Mouse (Mus musculus) neural tube, embryonic 11.5 days (tissue): ENCODE measurements at regions not wholly inside any gene's neighbourhood (a gene's known extent, or its start where the extent isn't known, plus 50 kb on each side); places are given as distances from the start of the nearest gene placed in this dataset.
"Not testable (repeated sequence)": the region's sequence is repeated elsewhere in the genome, so short reads cannot be mapped to it uniquely, and the experiment has no call there.

Experiments
- ATAC-seq: fragments of 200-750 bp; cut with Nextera tagmentation; 2 replicates; pipeline ENCODE4 v1.8.0; 2017; ENCODE audit warnings: moderate number of reproducible peaks, mild to moderate bottlenecking, moderate TSS enrichment, moderate library complexity; ENCODE audit not compliant: insufficient read depth, low FRiP score, low TSS enrichment
- DNase-seq: peaks from one replicate; pipeline ENCODE4 v3.0.0-alpha.2; 2015; ENCODE audit warnings: low spot score
- H3K27ac ChIP-seq: fragments of 300-500 bp; sonication (generic); 2 replicates; pipeline ENCODE4 v1.5.1; 2014; ENCODE audit warnings: low read depth, mild to moderate bottlenecking, low read length
- H3K27me3 ChIP-seq: fragments of 300-500 bp; sonication (generic); 2 replicates; pipeline ENCODE4 v1.6.1; 2014; ENCODE audit warnings: mild to moderate bottlenecking, low read length, mixed read lengths; ENCODE audit not compliant: control insufficient read depth, insufficient read depth
- H3K36me3 ChIP-seq: fragments of 300-500 bp; sonication (generic); 2 replicates; pipeline ENCODE4 v1.6.1; 2014; ENCODE audit warnings: mild to moderate bottlenecking, low read length, moderate library complexity, mixed read lengths; ENCODE audit not compliant: control insufficient read depth, insufficient read depth
- H3K4me1 ChIP-seq: fragments of 300-500 bp; sonication (generic); 2 replicates; pipeline ENCODE4 v1.6.1; 2014; ENCODE audit warnings: low read length, mixed read lengths; ENCODE audit not compliant: control insufficient read depth, insufficient read depth
- H3K4me2 ChIP-seq: fragments of 300-500 bp; sonication (generic); 2 replicates; pipeline ENCODE4 v1.6.1; 2014; ENCODE audit warnings: low read depth, mild to moderate bottlenecking, moderate library complexity
- H3K4me3 ChIP-seq: fragments of 300-500 bp; sonication (generic); 2 replicates; pipeline ENCODE4 v1.5.1; 2014; ENCODE audit warnings: low read depth, low read length
- H3K9ac ChIP-seq: fragments of 300-500 bp; sonication (generic); 2 replicates; pipeline ENCODE4 v1.6.1; 2014; ENCODE audit warnings: mild to moderate bottlenecking, low read length
- H3K9me3 ChIP-seq: fragments of 300-500 bp; sonication (generic); 2 replicates; pipeline ENCODE4 v1.6.1; 2016; ENCODE audit warnings: low read length; ENCODE audit not compliant: control insufficient read depth
- WGBS: fragments of 180-500 bp; shearing (Covaris S2); extraction: QIAGEN DNeasy Blood & Tissue Kit; methylation state at CpG from one replicate; pipeline ENCODE4 v1.1.7; 2014; 5-methylcytosine and 5-hydroxymethylcytosine counted together

DNA sequence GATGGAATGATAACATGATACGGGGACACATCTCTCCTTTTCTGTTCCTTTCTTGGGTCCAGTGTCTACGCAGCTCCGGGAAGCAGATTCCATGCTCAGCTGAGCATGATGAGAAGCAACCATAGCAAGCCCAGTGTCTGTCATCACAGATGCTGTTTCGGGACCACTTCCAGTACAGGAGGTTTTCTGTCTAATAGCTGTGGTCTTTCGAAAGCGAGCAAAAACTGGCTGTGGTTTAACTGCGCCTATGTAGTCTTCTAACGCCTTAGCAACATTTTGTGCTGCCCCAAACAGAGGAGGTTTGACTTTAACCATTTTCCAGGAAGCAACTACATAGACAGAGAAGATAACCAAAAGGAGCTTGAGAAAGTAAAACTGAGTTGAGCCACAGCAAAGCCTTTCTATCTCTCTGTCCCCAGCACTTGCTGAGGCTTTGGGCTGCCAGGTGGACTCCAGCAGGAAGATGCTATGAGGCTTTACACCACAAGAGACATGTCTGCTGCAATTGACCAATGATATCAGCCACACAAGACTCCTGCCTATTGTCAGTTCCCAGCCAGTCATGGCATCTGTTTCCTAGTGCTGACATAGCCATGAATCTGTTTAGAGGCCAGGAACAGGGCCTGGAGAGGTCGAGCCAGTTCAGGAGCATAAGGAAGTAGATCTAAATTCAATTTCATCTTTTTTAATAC, 95.1 kb downstream of the Stard3nl start:
- not testable (repeated sequence) for ATAC-seq, H3K4me2 ChIP-seq, H3K9ac ChIP-seq, H3K4me1 ChIP-seq, H3K27me3 ChIP-seq, H3K36me3 ChIP-seq, DNase-seq, H3K27ac ChIP-seq, H3K9me3 ChIP-seq, H3K4me3 ChIP-seq
- WGBS, result 87% methylated on average over 9 of the region's 9 CpGs

DNA sequence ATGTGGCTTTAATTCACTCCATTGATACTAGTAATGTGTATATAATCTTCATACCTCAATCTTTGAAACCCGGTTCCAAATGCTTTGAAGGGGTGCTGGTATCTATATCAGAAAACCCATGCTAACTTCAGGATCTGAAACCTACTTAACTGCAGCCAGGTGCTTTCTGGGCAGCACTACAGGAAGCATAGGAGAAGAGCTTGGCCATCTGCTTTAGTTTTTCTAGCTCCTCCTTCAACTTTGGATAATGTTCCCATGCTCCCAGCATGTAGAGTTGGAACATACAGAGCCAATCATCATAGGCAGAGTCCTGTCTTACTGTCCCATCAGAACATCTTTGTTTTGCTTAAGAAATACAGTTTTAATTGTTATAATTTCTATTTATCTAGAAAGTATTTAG, 99.3 kb downstream of the Stard3nl start:
- Histone ChIP-seq H3K36me3 (no peaks in the 10 kb centered on the region), H3K9me3 (no peaks in the 10 kb centered on the region), H3K9ac (no peak overlapping the region), H3K27ac (no peak overlapping the region), H3K4me3 (no peak overlapping the region), H3K27me3 (no peaks in the 10 kb centered on the region), H3K4me1 (no peaks in the 10 kb centered on the region), H3K4me2 (no peak overlapping the region)
- no peak for ATAC-seq
- 79% methylated on average over 1 of the region's 1 CpGs for WGBS
- no peak for DNase-seq

DNA sequence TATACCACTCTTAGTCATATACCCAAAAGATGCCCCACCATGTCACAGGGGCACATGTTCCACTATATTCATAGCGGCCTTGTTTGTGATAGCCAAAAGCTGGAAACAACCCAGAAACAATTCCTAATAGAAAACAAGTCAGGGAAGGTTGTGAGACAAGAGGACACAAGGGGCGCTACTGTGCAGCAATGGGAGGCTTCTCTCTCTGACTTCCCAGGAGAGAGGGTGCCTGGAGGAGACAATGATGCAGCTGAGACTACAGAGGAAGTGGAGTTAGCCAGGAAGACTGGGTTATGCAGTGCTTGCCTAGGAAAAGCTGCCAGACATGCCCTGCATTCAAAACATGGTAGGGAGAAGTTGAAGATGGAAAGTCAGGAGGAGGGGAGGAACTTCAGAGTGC, 102.6 kb downstream of the Stard3nl start:
- H3K36me3 ChIP-seq, result no peaks in the 10 kb centered on the region
- no peak for ATAC-seq
- H3K27ac ChIP-seq, result no peak overlapping the region
- no peaks in the 10 kb centered on the region for H3K27me3 ChIP-seq
- no peak for DNase-seq
- H3K9me3 ChIP-seq, result no peaks in the 10 kb centered on the region
- H3K4me1 ChIP-seq, result no peaks in the 10 kb centered on the region
- no peak overlapping the region for H3K4me2 ChIP-seq
- 49% methylated on average over 2 of the region's 2 CpGs for WGBS
- H3K9ac ChIP-seq, result no peak overlapping the region
- no peak overlapping the region for H3K4me3 ChIP-seq

DNA sequence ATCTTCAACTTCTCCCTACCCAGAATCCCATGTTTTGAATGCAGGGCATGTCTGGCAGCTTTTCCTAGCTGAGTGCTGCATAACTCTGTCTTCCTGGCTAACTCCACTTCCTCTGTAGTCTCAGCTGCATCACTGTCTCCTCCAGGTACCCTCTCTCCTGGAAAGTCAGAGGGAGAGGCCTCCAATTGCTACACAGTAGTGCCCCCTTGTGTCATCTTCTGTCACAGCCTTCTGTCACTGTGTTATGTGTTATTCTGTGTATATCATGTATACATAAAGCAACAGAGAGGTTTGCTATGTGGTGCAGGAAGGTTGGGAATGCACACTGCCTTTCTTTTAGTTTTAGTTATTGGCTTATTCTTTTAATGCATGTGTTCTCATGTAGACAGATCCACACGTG, 112.4 kb downstream of the Stard3nl start:
- Histone ChIP-seq H3K4me2 (no peak overlapping the region), H3K36me3 (no peaks in the 10 kb centered on the region), H3K9ac (no peak overlapping the region), H3K9me3 (no peaks in the 10 kb centered on the region), H3K27ac (no peak overlapping the region), H3K4me1 (no peaks in the 10 kb centered on the region), H3K27me3 (no peaks in the 10 kb centered on the region), H3K4me3 (no peak overlapping the region)
- 69% methylated on average over 1 of the region's 1 CpGs for WGBS
- DNase-seq (no peak), ATAC-seq (no peak)

DNA sequence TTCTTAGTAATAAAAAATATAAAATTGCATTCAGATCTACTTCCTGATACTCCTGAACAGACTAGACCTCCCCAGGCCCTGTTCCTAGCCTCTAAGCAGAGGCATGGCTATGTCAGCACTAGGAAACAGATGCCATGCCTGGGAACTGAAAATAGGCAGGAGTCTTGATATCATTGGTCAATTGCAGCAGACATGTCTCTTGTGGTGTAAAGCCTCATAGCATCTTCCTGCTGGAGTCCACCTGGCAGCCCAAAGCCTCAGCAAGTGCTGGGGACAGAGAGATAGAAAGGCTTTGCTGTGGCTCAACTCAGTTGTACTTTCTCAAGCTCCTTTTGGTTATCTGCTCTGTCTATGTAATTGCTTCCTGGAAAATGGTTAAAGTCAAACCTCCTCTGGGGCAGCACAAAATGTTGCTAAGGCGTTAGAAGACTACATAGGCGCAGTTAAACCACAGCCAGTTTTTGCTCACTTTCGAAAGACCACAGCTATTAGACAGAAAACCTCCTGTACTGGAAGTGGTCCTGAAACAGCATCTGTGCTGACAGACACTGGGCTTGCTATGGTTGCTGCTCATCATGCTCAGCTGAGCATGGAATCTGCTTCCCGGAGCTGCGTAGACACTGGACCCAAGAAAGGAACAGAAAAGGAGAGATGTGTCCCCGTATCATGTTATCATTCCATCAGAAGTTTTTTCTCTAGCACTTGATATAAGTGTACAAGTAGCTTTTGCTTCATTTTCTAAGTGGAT, 122.9 kb downstream of the Stard3nl start:
- not testable (repeated sequence) for H3K9ac ChIP-seq, DNase-seq, H3K27me3 ChIP-seq, H3K27ac ChIP-seq, H3K36me3 ChIP-seq, H3K4me1 ChIP-seq, H3K4me3 ChIP-seq, ATAC-seq, H3K4me2 ChIP-seq, H3K9me3 ChIP-seq
- WGBS, result 92% methylated on average over 6 of the region's 6 CpGs

DNA sequence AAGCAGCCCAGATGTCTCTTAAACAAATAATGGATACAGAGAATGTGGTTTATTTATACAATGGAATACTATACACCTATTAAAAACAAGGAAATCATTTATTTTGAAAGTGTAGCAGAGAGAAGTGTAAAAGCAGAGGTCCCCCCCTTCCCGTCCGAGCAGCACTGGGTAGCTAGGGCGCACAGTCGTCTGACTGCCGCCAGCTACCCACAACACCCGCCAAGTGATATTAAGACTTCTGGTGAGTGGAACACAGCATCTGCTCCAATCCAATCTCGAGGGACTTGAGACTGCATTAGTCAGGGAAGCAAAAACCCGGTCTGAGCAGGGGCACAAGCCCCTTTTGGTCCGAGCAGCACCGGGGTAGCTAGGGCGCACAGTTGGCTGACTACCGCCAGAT, 130.6 kb downstream of the Stard3nl start:
- 82% methylated on average over 11 of the region's 12 CpGs for WGBS
- H3K36me3 ChIP-seq, H3K4me2 ChIP-seq, DNase-seq, H3K9ac ChIP-seq, H3K9me3 ChIP-seq, H3K4me1 ChIP-seq, H3K27ac ChIP-seq, H3K27me3 ChIP-seq, H3K4me3 ChIP-seq, ATAC-seq: not testable (repeated sequence)

DNA sequence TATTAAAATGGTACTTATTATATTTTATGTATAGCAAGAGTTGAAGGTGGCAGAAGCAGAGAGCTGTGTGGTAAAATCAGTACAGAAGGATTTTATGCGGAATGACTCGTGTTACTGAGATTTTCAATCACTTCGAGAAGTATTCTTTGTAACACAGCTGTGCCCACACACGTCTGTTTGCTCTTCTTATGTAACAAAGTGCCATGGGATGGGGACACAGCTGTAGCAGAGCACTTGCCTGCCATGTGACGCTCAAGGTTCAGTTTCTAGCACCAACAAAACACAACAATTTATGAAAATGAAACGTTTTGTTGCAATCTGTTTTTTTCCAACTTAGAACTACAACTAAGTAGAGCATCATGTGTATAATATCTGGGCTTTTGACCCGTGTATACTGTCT, 149.0 kb downstream of the Stard3nl start:
- H3K4me2 ChIP-seq, H3K36me3 ChIP-seq, H3K4me1 ChIP-seq, DNase-seq, H3K4me3 ChIP-seq, H3K27ac ChIP-seq, ATAC-seq, H3K9me3 ChIP-seq, H3K9ac ChIP-seq, H3K27me3 ChIP-seq: not testable (repeated sequence)
- WGBS, result 75% methylated on average over 6 of the region's 7 CpGs

DNA sequence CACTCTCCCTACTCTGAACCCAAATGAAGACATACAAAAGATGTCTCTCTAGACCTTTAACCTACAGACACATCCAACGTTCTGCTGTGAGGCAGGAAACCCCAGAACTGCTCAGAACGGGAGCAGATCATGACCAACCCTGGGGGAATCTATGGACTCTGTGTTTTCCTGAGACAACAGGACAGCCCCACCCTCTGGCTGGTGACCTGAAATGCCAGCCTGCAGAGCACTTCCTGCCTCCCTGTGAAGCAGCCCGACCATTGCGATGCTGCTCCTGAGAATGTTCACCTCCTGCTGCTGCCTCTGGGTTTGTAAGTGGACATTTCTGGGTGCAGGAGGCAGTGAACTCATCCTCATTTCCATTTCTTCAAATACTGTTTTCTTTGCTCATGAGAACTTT, 153.0 kb downstream of the Stard3nl start:
- H3K4me1 ChIP-seq, H3K36me3 ChIP-seq, H3K4me2 ChIP-seq, H3K27ac ChIP-seq, ATAC-seq, DNase-seq, H3K9ac ChIP-seq, H3K27me3 ChIP-seq, H3K9me3 ChIP-seq, H3K4me3 ChIP-seq: not testable (repeated sequence)
- 43% methylated on average over 4 of the region's 4 CpGs for WGBS

DNA sequence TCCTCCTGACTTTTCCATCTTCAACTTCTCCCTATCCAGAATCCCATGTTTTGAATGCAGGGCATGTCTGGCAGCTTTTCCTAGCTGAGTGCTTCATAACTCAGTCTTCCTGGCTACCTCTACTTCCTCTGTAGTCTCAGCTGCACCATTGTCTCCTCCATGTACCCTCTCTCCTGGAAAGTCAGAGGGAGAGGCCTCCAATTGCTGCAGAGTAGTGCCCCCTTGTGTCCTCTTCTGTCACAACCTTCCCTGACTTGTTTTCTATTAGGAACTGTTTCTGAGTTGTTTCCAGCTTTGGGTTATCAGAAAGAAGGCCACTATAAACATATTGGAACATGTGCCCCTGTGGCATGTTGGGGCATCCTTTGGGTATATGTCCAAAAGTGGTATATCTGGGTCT, 159.3 kb downstream of the Stard3nl start:
- no peak overlapping the region for H3K4me3 ChIP-seq
- DNase-seq (peak; percentile 17), ATAC-seq (no peak)
- no peak overlapping the region for H3K9ac ChIP-seq
- H3K27me3 ChIP-seq, result no peaks in the 10 kb centered on the region
- H3K36me3 ChIP-seq, result no peaks in the 10 kb centered on the region
- H3K9me3 ChIP-seq, result no peaks in the 10 kb centered on the region
- H3K4me2 ChIP-seq, result no peak overlapping the region
- no peaks in the 10 kb centered on the region for H3K4me1 ChIP-seq
- no peak overlapping the region for H3K27ac ChIP-seq
